Mouse (Mus musculus) stomach, postnatal 0 days (tissue): ENCODE results near the gene Cers6. TPM values are rescaled to one million over a fixed set of nuclear protein-coding genes. Genes with fewer than 3 reads are reported as not detected.

Experiments
- ATAC-seq: fragments of 200-750 bp; cut with Nextera tagmentation; 2 replicates; pipeline ENCODE4 v1.8.0; 2017; ENCODE audit not compliant: low FRiP score, low TSS enrichment
- DNase-seq: peaks from one replicate; pipeline ENCODE4 v3.0.0-alpha.2; 2016; ENCODE audit warnings: low spot score
- H3K27ac ChIP-seq: fragments of 300-500 bp; sonication (generic); replicated peaks from 2 replicates; pipeline ENCODE4 v1.5.1; 2014; ENCODE audit warnings: mild to moderate bottlenecking, control low read depth
- H3K27me3 ChIP-seq: fragments of 300-500 bp; sonication (generic); 2 replicates; pipeline ENCODE4 v1.6.1; 2014; ENCODE audit warnings: low read length; ENCODE audit not compliant: control insufficient read depth, insufficient read depth
- H3K36me3 ChIP-seq: fragments of 300-500 bp; sonication (generic); 2 replicates; pipeline ENCODE4 v1.6.1; 2014; ENCODE audit warnings: low read length, mixed read lengths; ENCODE audit not compliant: control insufficient read depth, insufficient read depth
- H3K4me1 ChIP-seq: fragments of 300-500 bp; sonication (generic); replicated peaks from 2 replicates; pipeline ENCODE4 v1.6.1; 2014; ENCODE audit warnings: antibody characterized with exemption; ENCODE audit not compliant: control insufficient read depth, insufficient read depth
- H3K4me2 ChIP-seq: fragments of 300-500 bp; sonication (generic); replicated peaks from 2 replicates; pipeline ENCODE4 v1.6.1; 2014; ENCODE audit warnings: low read depth, mild to moderate bottlenecking, control low read depth, moderate library complexity
- H3K4me3 ChIP-seq: fragments of 300-500 bp; sonication (generic); 2 replicates; pipeline ENCODE4 v1.5.1; 2014; ENCODE audit warnings: low read depth, low read length, control low read depth
- H3K9ac ChIP-seq: fragments of 300-500 bp; sonication (generic); 2 replicates; pipeline ENCODE4 v1.6.1; 2014; ENCODE audit warnings: mild to moderate bottlenecking, low read length, control low read depth, mixed read lengths
- H3K9me3 ChIP-seq: fragments of 300-500 bp; sonication (generic); 2 replicates; pipeline ENCODE4 v1.6.1; 2016; ENCODE audit warnings: low read length; ENCODE audit not compliant: control insufficient read depth
- CTCF ChIP-seq: IDR thresholded peaks from 2 replicates; pipeline ENCODE4 v1.5.1; 2016; ENCODE audit warnings: antibody characterized with exemption, low read depth, mild to moderate bottlenecking, moderate library complexity
- EP300 ChIP-seq: optimal IDR thresholded peaks from 2 replicates; pipeline ENCODE3; 2016; ENCODE audit warnings: antibody characterized with exemption
- WGBS: fragments of 180-500 bp; shearing (Covaris S2); extraction: QIAGEN DNeasy Blood & Tissue Kit; methylation state at CpG from one replicate; pipeline ENCODE4 v1.1.7; 2014; 5-methylcytosine and 5-hydroxymethylcytosine counted together
- polyA plus RNA-seq: library from polyadenylated mRNA; unstranded; fragments of >200 nt; fragmentation: Nextera tagmentation; extraction: Ambion mirVana; gene quantifications from 2 replicates; pipeline ENCODE4 v1.2.1, GENCODE M21; 2015

Cers6 gene
- polyA plus RNA-seq, 1 experiment from 2014 or later = 8.0 TPM

DNA sequence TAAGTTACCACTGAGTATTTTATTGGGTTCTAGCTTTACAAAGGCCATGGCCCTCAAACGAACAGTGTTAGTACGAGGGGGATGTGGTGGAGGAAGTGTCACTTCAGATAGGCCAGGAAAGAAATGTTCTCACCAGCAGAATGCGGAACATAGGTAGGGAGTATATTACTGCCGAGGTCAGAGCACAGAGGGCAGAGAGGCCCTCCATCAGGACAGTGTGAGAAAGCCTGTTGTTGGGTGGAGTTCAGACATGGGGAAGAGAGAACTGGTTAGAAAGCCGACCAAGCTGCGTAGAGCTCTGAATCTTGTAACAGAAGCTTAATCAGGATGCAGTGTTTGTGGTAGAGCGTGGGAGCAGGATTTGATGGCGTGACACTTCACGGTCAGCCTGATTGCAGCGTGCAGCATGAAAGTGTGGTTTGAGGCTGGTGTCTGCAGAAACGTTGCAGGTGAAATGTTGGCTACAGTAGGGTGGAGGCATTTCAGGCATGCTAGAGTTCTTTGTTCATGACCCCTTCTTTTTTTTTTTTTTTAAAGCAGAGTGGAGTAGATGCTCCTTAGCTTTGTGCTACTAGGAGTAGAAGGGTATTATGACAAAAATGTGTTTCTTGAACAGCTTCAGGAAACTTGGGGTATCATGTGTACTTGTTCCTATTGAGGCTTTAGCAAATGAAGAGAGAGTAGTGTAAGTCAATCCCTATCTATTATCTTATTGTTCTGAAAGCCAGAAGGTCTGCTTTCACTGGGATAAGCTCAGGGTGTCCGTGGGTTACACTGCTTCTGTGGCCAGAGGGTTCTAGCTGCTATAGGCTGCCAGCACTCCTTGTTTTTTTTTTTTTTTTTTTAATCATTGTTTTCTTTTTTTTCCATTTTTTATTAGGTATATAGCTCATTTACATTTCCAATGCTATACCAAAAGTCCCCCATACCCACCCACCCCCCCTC, 117.7 kb downstream of the Cers6 start:
- 0 out of 2 replicates have a peak overlapping the region, but pooled peaks have one; percentile 3 for H3K4me2 ChIP-seq
- H3K4me1 ChIP-seq = peaks cover 5% of the 10 kb centered on the region; the same call in 1 of the 2 replicates
- no peaks in the 10 kb centered on the region for H3K36me3 ChIP-seq
- no peaks in the 10 kb centered on the region for H3K27me3 ChIP-seq
- H3K4me3 ChIP-seq = no peak overlapping the region
- no peak overlapping the region for H3K9ac ChIP-seq
- H3K27ac ChIP-seq = peak overlapping the region; percentile 77
- 54% methylated on average over 12 of the region's 12 CpGs for WGBS
- DNase-seq (no peak), ATAC-seq (peak; percentile 66; the same call in 1 of the 2 replicates)
- TF ChIP-seq EP300 (no peak), CTCF (no peak)
- H3K9me3 ChIP-seq = no peaks in the 10 kb centered on the region

DNA sequence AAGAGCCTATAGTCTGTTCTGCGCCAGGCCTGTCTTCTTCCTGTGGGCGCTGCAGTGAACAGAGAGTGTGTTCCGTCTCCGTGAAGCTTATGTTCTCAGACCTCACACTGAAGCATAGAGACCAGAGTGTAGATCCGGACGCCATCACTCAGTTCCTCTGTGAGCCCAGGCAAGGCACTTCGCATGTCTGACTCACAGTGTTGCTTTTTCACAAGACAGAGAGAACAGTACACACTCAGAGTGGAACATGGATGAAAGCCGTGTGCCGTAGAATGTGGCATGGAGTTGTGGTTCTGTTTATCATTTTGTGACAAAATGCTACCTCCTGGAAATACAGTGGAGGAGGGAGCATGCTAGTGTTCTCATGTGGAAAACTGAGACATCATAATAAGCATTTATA, 120.1 kb downstream of the Cers6 start:
- 46% methylated on average over 9 of the region's 9 CpGs for WGBS

DNA sequence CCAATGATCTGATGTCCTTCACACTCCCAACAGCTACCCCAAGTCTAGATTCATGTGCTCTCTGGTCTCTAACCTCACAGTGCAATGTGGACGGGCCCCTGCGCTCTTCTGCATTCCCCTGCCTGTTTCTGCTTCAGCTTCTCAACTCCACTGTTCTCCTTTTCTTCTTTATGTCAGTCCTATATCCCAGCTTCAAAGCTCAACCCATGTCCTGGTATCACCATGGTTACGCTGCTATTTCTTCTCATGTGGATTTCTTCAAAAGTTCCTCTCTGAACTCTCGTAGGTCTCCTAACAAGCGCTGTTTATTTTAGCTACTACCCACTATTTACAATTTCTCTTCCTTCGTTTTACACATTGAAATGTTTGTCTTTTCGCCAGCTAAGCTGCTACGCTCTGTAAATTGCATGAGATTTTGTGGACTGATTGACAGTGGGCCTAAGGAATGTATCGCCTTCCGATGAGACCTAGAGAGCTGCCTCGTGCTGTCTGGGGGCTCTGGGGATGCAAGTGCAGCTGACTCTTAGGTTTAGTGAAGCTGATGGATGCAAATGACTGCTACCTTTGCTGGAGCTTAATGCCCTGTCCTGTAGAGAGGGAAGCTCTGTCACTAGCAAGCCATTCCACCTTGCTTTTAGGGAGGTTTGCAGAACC, 120.6 kb downstream of the Cers6 start:
- ATAC-seq = no peak
- no peak for DNase-seq
- Histone ChIP-seq H3K4me1 (peaks cover 5% of the 10 kb centered on the region; the same call in 1 of the 2 replicates), H3K36me3 (no peaks in the 10 kb centered on the region), H3K27ac (peak overlapping the region; percentile 49; the same call in 1 of the 2 replicates), H3K9me3 (no peaks in the 10 kb centered on the region), H3K4me2 (0 out of 2 replicates have a peak overlapping the region, but pooled peaks have one; percentile 6), H3K27me3 (no peaks in the 10 kb centered on the region), H3K4me3 (no peak overlapping the region), H3K9ac (no peak overlapping the region)
- 29% methylated on average over 11 of the region's 11 CpGs for WGBS
- TF ChIP-seq EP300 (no peak), CTCF (no peak)

More for the DNA sequence above, 120.1 kb downstream of the Cers6 start:
- Histone ChIP-seq H3K36me3 (no peaks in the 10 kb centered on the region), H3K4me2 (0 out of 2 replicates have a peak overlapping the region, but pooled peaks have one; percentile 6), H3K9me3 (no peaks in the 10 kb centered on the region), H3K9ac (no peak overlapping the region), H3K4me3 (no peak overlapping the region), H3K27me3 (no peaks in the 10 kb centered on the region), H3K4me1 (peaks cover 5% of the 10 kb centered on the region; the same call in 1 of the 2 replicates), H3K27ac (peak overlapping the region; percentile 49; the same call in 1 of the 2 replicates)
- no peak for DNase-seq
- no peak for TF ChIP-seq CTCF
- TF ChIP-seq EP300 = no peak
- ATAC-seq = peak; percentile 42; the same call in 1 of the 2 replicates

- peaks cover 5% of the 10 kb centered on the region; the same call in 1 of the 2 replicates for H3K4me1 ChIP-seq
Measured at GRCm38 (mm10) chr2:68982979-68983378, 121.7 kb downstream of the Cers6 start.

GRCm38 (mm10) chr2:68983431-68983830, 122.2 kb downstream of the Cers6 start:
- H3K27me3 ChIP-seq = no peaks in the 10 kb centered on the region
- no peak overlapping the region for H3K9ac ChIP-seq
- H3K9me3 ChIP-seq = no peaks in the 10 kb centered on the region
- no peak overlapping the region for H3K27ac ChIP-seq
- ATAC-seq = no peak
- 63% methylated on average over 3 of the region's 3 CpGs for WGBS
- peaks cover 5% of the 10 kb centered on the region; the same call in 1 of the 2 replicates for H3K4me1 ChIP-seq
- TF ChIP-seq CTCF (no peak), EP300 (no peak)
- H3K36me3 ChIP-seq = no peaks in the 10 kb centered on the region
- H3K4me3 ChIP-seq = no peak overlapping the region
- H3K4me2 ChIP-seq = no peak overlapping the region
- no peak for DNase-seq

More at GRCm38 (mm10) chr2:68982979-68983378, 121.7 kb downstream of the Cers6 start:
- Histone ChIP-seq H3K27ac (no peak overlapping the region), H3K9me3 (no peaks in the 10 kb centered on the region), H3K4me3 (no peak overlapping the region), H3K9ac (no peak overlapping the region), H3K4me2 (no peak overlapping the region), H3K36me3 (no peaks in the 10 kb centered on the region), H3K27me3 (no peaks in the 10 kb centered on the region)
- no peak for TF ChIP-seq EP300
- no peak for TF ChIP-seq CTCF
- DNase-seq (no peak), ATAC-seq (no peak)
- 84% methylated on average over 3 of the region's 3 CpGs for WGBS
